Mouse (Mus musculus) testis, adult 2 months (tissue): ENCODE data around the gene Siglecg.

Experiments used
- CTCF ChIP-seq: fragments of 200-500 bp; IDR thresholded peaks from 2 replicates; pipeline ENCODE4 v1.5.1; 2012; ENCODE audit warnings: low read depth, mild to moderate bottlenecking, inconsistent platforms, low read length, moderate library complexity; ENCODE audit not compliant: control insufficient read depth, insufficient read depth, insufficient replicate concordance
- POLR2A ChIP-seq: fragments of 200-500 bp; IDR thresholded peaks from 2 replicates; pipeline ENCODE4 v1.6.1; 2012; ENCODE audit warnings: low read depth, mild to moderate bottlenecking, inconsistent platforms, low read length, moderate library complexity; ENCODE audit not compliant: control insufficient read depth

GRCm38 (mm10) chr7:43436341-43437255 lies 28.6 kb downstream of the Siglecg start, which contains the start of gene Nkg7:
- no peak for TF ChIP-seq POLR2A
- TF ChIP-seq CTCF = no peak
